Mouse (Mus musculus) c-Kit-negative CD71-positive TER-119-positive erythroid progenitor cells, embryonic 14.5 days (primary cell): ENCODE results near the gene Uckl1.

ENCODE experiments used
- DNase-seq: peaks from one replicate; pipeline ENCODE4 v3.0.0-alpha.2; 2013; ENCODE audit warnings: low read depth, low spot score

Gene Uckl1

GRCm38 (mm10) chr2:181589732-181590105, 5.0 kb upstream of the Uckl1 start:
- no peak for DNase-seq

GRCm38 (mm10) chr2:181589011-181589731, 4.5 kb upstream of the Uckl1 start:
- DNase-seq: no peak

- no peak for DNase-seq
These were observed 3.6 kb upstream of the Uckl1 start for GRCm38 (mm10) chr2:181588229-181588780.

GRCm38 (mm10) chr2:181587796-181588195, 3.1 kb upstream of the Uckl1 start:
- no peak for DNase-seq

GRCm38 (mm10) chr2:181586124-181586523, 1.4 kb upstream of the Uckl1 start:
- no peak for DNase-seq

- DNase-seq: no peak
These were observed 814 bp upstream of the Uckl1 start for GRCm38 (mm10) chr2:181585506-181585905.

GRCm38 (mm10) chr2:181583460-181584257, 1.0 kb downstream of the Uckl1 start:
- DNase-seq: no peak

GRCm38 (mm10) chr2:181582939-181583338, 1.8 kb downstream of the Uckl1 start:
- no peak for DNase-seq

GRCm38 (mm10) chr2:181582358-181582757, 2.3 kb downstream of the Uckl1 start:
- no peak for DNase-seq

- DNase-seq: peak; percentile 63
These were observed 3.1 kb downstream of the Uckl1 start for GRCm38 (mm10) chr2:181581402-181582120.

GRCm38 (mm10) chr2:181581016-181581401, 3.7 kb downstream of the Uckl1 start:
- DNase-seq: peak; percentile 83

GRCm38 (mm10) chr2:181580131-181580772, 4.4 kb downstream of the Uckl1 start:
- no peak for DNase-seq

- DNase-seq: no peak
These were observed 5.0 kb downstream of the Uckl1 start for GRCm38 (mm10) chr2:181579681-181580080.

- DNase-seq: no peak
These were observed 5.7 kb downstream of the Uckl1 start for GRCm38 (mm10) chr2:181578790-181579618.

- DNase-seq: no peak
These were observed 6.6 kb downstream of the Uckl1 start for GRCm38 (mm10) chr2:181577981-181578581.

- no peak for DNase-seq
These were observed 7.6 kb downstream of the Uckl1 start for GRCm38 (mm10) chr2:181577126-181577525.

- no peak for DNase-seq
These were observed 8.1 kb downstream of the Uckl1 start for GRCm38 (mm10) chr2:181576613-181577012.

- no peak for DNase-seq
These were observed 9.7 kb downstream of the Uckl1 start for GRCm38 (mm10) chr2:181574921-181575545.

GRCm38 (mm10) chr2:181573961-181574360, 10.7 kb downstream of the Uckl1 start:
- no peak for DNase-seq
